8 mouse cellular contexts compared by ENCODE assay signal in genomic region chr14:20891941-20892402, GRCm38 (mm10). TPM values are rescaled to one million over a fixed set of nuclear protein-coding genes. Genes with fewer than 3 reads are reported as not detected.
DNase-seq lines count a peak whose midpoint lies in the region; ATAC-seq lines count a peak whose summit lies in the region.

No protein-coding gene starts in this region.

- H3K9me3 ChIP-seq in intestine, embryonic 14.5 days (ENCODE audit: control insufficient read depth, low read length) = no peaks in the 10 kb centered on the region
- no peaks in the 10 kb centered on the region for H3K9me3 ChIP-seq in liver, embryonic 11.5 days (ENCODE audit: control insufficient read depth, low read length)
- no peaks in the 10 kb centered on the region for H3K9me3 ChIP-seq in neural tube, embryonic 15.5 days (replicated peaks)

- H3K4me3 ChIP-seq in intestine, embryonic 14.5 days (ENCODE audit: low read depth, low read length) = no peak overlapping the region
- no peak overlapping the region for H3K4me3 ChIP-seq in liver, embryonic 11.5 days (ENCODE audit: low read depth, low read length)
- no peak overlapping the region for H3K4me3 ChIP-seq in neural tube, embryonic 15.5 days (replicated peaks)

- ATAC-seq in frontal cortex, adult (ENCODE audit: low TSS enrichment) = peak; percentile 93
- ATAC-seq in intestine, embryonic 14.5 days (replicated peaks; ENCODE audit: low FRiP score, low TSS enrichment, low read depth) = peak; percentile 67; the same call in 1 of the 2 replicates
- ATAC-seq in liver, embryonic 11.5 days (replicated peaks; ENCODE audit: low FRiP score) = 0 out of 2 replicates have a peak, but pooled peaks have one; percentile 18
- ATAC-seq in neural tube, embryonic 15.5 days (ENCODE audit: low FRiP score) = peak; percentile 45
- ATAC-seq in inflammation-experienced regulatory T-cells, adult 6 months = no peak
- no peak for ATAC-seq in activated CD4-positive, CD25-positive, alpha-beta regulatory T cell, adult 4 months

- no peaks in the 10 kb centered on the region for H3K36me3 ChIP-seq in intestine, embryonic 14.5 days (ENCODE audit: control insufficient read depth, insufficient read depth, low read length)
- H3K36me3 ChIP-seq in liver, embryonic 11.5 days (ENCODE audit: control insufficient read depth, insufficient read depth, low read length) = no peaks in the 10 kb centered on the region
- no peaks in the 10 kb centered on the region for H3K36me3 ChIP-seq in neural tube, embryonic 15.5 days

- 0 out of 2 replicates have a peak overlapping the region, but pooled peaks have one; percentile 12 for H3K4me2 ChIP-seq in intestine, embryonic 14.5 days (ENCODE audit: low read length)
- H3K4me2 ChIP-seq in liver, embryonic 11.5 days = no peak overlapping the region
- peak overlapping the region; percentile 9; the same call in 1 of the 2 replicates for H3K4me2 ChIP-seq in neural tube, embryonic 15.5 days

- peaks cover 15% of the 10 kb centered on the region for H3K4me1 ChIP-seq in intestine, embryonic 14.5 days (replicated peaks; ENCODE audit: control insufficient read depth, insufficient read depth, low read length)
- H3K4me1 ChIP-seq in liver, embryonic 11.5 days (replicated peaks; ENCODE audit: control insufficient read depth, insufficient read depth, low read length) = 0 out of 2 replicates have a peak, but pooled peaks cover 2% of the 10 kb centered on the region
- peaks cover 12% of the 10 kb centered on the region for H3K4me1 ChIP-seq in neural tube, embryonic 15.5 days

- H3K27ac ChIP-seq in intestine, embryonic 14.5 days (ENCODE audit: low read depth) = peak overlapping the region; percentile 69
- peak overlapping the region; percentile 14; the same call in 1 of the 2 replicates for H3K27ac ChIP-seq in liver, embryonic 11.5 days (ENCODE audit: low read depth, low read length)
- peak overlapping the region; percentile 48 for H3K27ac ChIP-seq in neural tube, embryonic 15.5 days (replicated peaks)

- DNase-seq in 3T3-L1 (ENCODE audit: low read depth, low spot score) (peak; percentile 87), R1 (ENCODE audit: low read depth, low spot score) (peak; percentile 98)
- DNase-seq in intestine, embryonic 14.5 days (ENCODE audit: low spot score) = no peak
- no peak for DNase-seq in liver, embryonic 11.5 days (ENCODE audit: low spot score)

- no peaks in the 10 kb centered on the region for H3K27me3 ChIP-seq in intestine, embryonic 14.5 days (replicated peaks; ENCODE audit: control insufficient read depth, insufficient read depth, low read length)
- no peaks in the 10 kb centered on the region for H3K27me3 ChIP-seq in liver, embryonic 11.5 days (replicated peaks; ENCODE audit: control insufficient read depth, insufficient read depth, low read length)
- no peaks in the 10 kb centered on the region for H3K27me3 ChIP-seq in neural tube, embryonic 15.5 days (replicated peaks)

- H3K9ac ChIP-seq in intestine, embryonic 14.5 days (ENCODE audit: low read length) = no peak overlapping the region
- H3K9ac ChIP-seq in liver, embryonic 11.5 days (ENCODE audit: low read depth, low read length) = no peak overlapping the region
- no peak overlapping the region for H3K9ac ChIP-seq in neural tube, embryonic 15.5 days (replicated peaks)

- WGBS in intestine, embryonic 14.5 days = 20% methylated on average over 9 of the region's 9 CpGs
- WGBS in liver, embryonic 11.5 days = 50% methylated on average over 9 of the region's 9 CpGs
- 44% methylated on average over 9 of the region's 9 CpGs for WGBS in neural tube, embryonic 15.5 days

RNA-seq across cellular contexts. Expression of gene Vcl, which starts 37.2 kb away (rescaled TPM):
- polyA plus RNA-seq in intestine, embryonic 14.5 days (2014; fragmentation: Nextera tagmentation; extraction: Ambion mirVana) = 82.1 and 88.2 TPM in 2 replicates
- polyA plus RNA-seq in liver, embryonic 11.5 days (2014; fragmentation: Nextera tagmentation; extraction: Ambion mirVana) = 59.0 and 66.1 TPM in 2 replicates
- polyA plus RNA-seq in neural tube, embryonic 15.5 days (2015; fragmentation: Nextera tagmentation; extraction: Ambion mirVana) = 17.5 and 23.3 TPM in 2 replicates
- 1 to 10 TPM; 1.1 to 2.8 (median 1.6) TPM for polyA plus RNA-seq in inflammation-experienced regulatory T-cells, adult 6 months (2017; shearing (Covaris generic))
- 1 to 10 TPM in 1 of 2 experiments, under 1 TPM in 1; 0.89 to 1.0 TPM for polyA plus RNA-seq in activated CD4-positive, CD25-positive, alpha-beta regulatory T cell, adult 4 months (2017; shearing (Covaris generic))

RNA-seq across cellular contexts. Expression of gene Plau, which starts 55.5 kb away (rescaled TPM):
- 1.1 and 1.3 TPM in 2 replicates for polyA plus RNA-seq in intestine, embryonic 14.5 days (2014; fragmentation: Nextera tagmentation; extraction: Ambion mirVana)
- polyA plus RNA-seq in liver, embryonic 11.5 days (2014; fragmentation: Nextera tagmentation; extraction: Ambion mirVana) = 0.49 and 0.88 TPM in 2 replicates
- polyA plus RNA-seq in neural tube, embryonic 15.5 days (2015; fragmentation: Nextera tagmentation; extraction: Ambion mirVana) = 0.83 and 1.1 TPM in 2 replicates
- under 1 TPM in 1 of 3 experiments, not detected in 2; 0.41 TPM for polyA plus RNA-seq in inflammation-experienced regulatory T-cells, adult 6 months (2017; shearing (Covaris generic))
- polyA plus RNA-seq in activated CD4-positive, CD25-positive, alpha-beta regulatory T cell, adult 4 months (2017; shearing (Covaris generic)) = not detected

Comparison
In these comparisons a context has a peak if more than half of its experiments do, and no peak if none do; other contexts are left out.
1. DNase-seq: peak in 3T3-L1 (single experiment) and R1 (single experiment); none in intestine, embryonic 14.5 days (single experiment) and liver, embryonic 11.5 days (single experiment).
2. ATAC-seq: peak in frontal cortex, adult (single experiment), intestine, embryonic 14.5 days (single experiment), liver, embryonic 11.5 days (single experiment) and neural tube, embryonic 15.5 days (single experiment); none in inflammation-experienced regulatory T-cells, adult 6 months (single experiment) and activated CD4-positive, CD25-positive, alpha-beta regulatory T cell, adult 4 months (single experiment).
3. H3K27ac ChIP-seq: peak in every context shown above with its lines; median percentile 69 in intestine, embryonic 14.5 days; 48 in neural tube, embryonic 15.5 days; 14 in liver, embryonic 11.5 days.